Mouse (Mus musculus): Measurements from ENCODE around the gene Dock6. TPM values are rescaled to one million over a fixed set of nuclear protein-coding genes. Genes with fewer than 3 reads are reported as not detected.

The Dock6 gene
- polyA plus RNA-seq (2015; fragmentation: Nextera tagmentation; extraction: Ambion mirVana), result 13.5 and 14.1 TPM in 2 replicates

GRCm38 (mm10) chr9:21852128-21853091 lies at the start of gene Dock6:
TSS of gene Dock6 (minus strand) at chr9:21852635.
- H3K4me2 ChIP-seq (replicated peaks; ENCODE audit: low read depth), result peak within 1 kb of the TSS; percentile 74
- peak within 1 kb of the TSS; percentile 69 for H3K9ac ChIP-seq (ENCODE audit: low read length)
- under 1% methylated on average over 63 of the region's 68 CpGs for WGBS
- H3K27ac ChIP-seq (replicated peaks), result peak within 1 kb of the TSS; percentile 77
- no peaks in the 10 kb centered on the region for H3K4me1 ChIP-seq (replicated peaks; ENCODE audit: control insufficient read depth, insufficient read depth)
- DNase-seq (ENCODE audit: low spot score) (peak; percentile 93), ATAC-seq (ENCODE audit: low FRiP score, low TSS enrichment) (peak; percentile 93)
- H3K27me3 ChIP-seq (ENCODE audit: control insufficient read depth, insufficient read depth, low read length), result no peaks in the 10 kb centered on the region
- no peaks in the 10 kb centered on the region for H3K9me3 ChIP-seq (ENCODE audit: control insufficient read depth, low read length)
- H3K4me3 ChIP-seq (ENCODE audit: low read depth, low read length), result peak within 1 kb of the TSS; percentile 61
- no peaks in the 10 kb centered on the region for H3K36me3 ChIP-seq (ENCODE audit: control insufficient read depth, insufficient read depth, low read length)
- no peak for TF ChIP-seq CTCF (IDR thresholded peaks at IDR 0.05; ENCODE audit: low read depth)
- no peak for TF ChIP-seq EP300 (optimal IDR thresholded peaks at IDR 0.05)

- Histone ChIP-seq H3K4me1 (replicated peaks; ENCODE audit: control insufficient read depth, insufficient read depth) (no peaks in the 10 kb centered on the region; the same call in 1 of the 2 replicates), H3K9me3 (ENCODE audit: control insufficient read depth, low read length) (no peaks in the 10 kb centered on the region), H3K27me3 (ENCODE audit: control insufficient read depth, insufficient read depth, low read length) (no peaks in the 10 kb centered on the region), H3K4me3 (ENCODE audit: low read depth, low read length) (peak overlapping the region; percentile 30), H3K4me2 (replicated peaks; ENCODE audit: low read depth) (peak overlapping the region; percentile 48), H3K9ac (ENCODE audit: low read length) (no peak overlapping the region), H3K27ac (replicated peaks) (no peak overlapping the region), H3K36me3 (ENCODE audit: control insufficient read depth, insufficient read depth, low read length) (no peaks in the 10 kb centered on the region)
- ATAC-seq (ENCODE audit: low FRiP score, low TSS enrichment) (peak; percentile 75), DNase-seq (ENCODE audit: low spot score) (peak; percentile 75)
- 12% methylated on average over 10 of the region's 10 CpGs for WGBS
- no peak for TF ChIP-seq EP300 (optimal IDR thresholded peaks at IDR 0.05)
- TF ChIP-seq CTCF (IDR thresholded peaks at IDR 0.05; ENCODE audit: low read depth), result peak; percentile 59
Measured at GRCm38 (mm10) chr9:21901223-21901820, 48.9 kb upstream of the Dock6 start.

DNA sequence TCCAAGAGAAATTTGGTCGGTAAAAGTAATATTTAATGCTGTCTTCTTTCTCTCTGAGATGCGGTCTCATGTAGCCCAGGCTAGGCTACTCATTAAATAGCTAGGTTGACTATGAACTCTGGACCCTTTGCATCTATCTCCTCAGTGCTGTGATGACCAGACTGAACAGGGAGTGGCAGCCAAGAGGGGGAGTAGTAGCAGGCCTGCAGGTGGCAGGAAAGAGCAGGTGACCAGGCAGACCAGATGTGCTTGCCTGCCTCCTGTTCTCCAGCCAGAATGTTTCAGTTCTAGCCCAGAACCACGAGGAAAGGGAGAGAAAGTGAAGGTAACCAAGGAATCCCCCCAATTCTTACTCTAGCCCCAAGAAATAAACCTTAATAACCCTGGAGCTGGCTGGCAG lies 36.8 kb upstream of the Dock6 start:
- Histone ChIP-seq H3K27ac (replicated peaks) (no peak overlapping the region), H3K36me3 (ENCODE audit: control insufficient read depth, insufficient read depth, low read length) (no peaks in the 10 kb centered on the region), H3K27me3 (ENCODE audit: control insufficient read depth, insufficient read depth, low read length) (no peaks in the 10 kb centered on the region), H3K4me2 (replicated peaks; ENCODE audit: low read depth) (no peak overlapping the region), H3K4me3 (ENCODE audit: low read depth, low read length) (no peak overlapping the region), H3K9ac (ENCODE audit: low read length) (no peak overlapping the region), H3K9me3 (ENCODE audit: control insufficient read depth, low read length) (no peaks in the 10 kb centered on the region), H3K4me1 (replicated peaks; ENCODE audit: control insufficient read depth, insufficient read depth) (no peaks in the 10 kb centered on the region)
- TF ChIP-seq EP300 (optimal IDR thresholded peaks at IDR 0.05) (no peak), CTCF (IDR thresholded peaks at IDR 0.05; ENCODE audit: low read depth) (peak; percentile 60)
- WGBS, result 58% methylated on average over 3 of the region's 3 CpGs
- DNase-seq (ENCODE audit: low spot score) (peak; percentile 45), ATAC-seq (ENCODE audit: low FRiP score, low TSS enrichment) (0 out of 2 replicates have a peak, but pooled peaks have one; percentile 40)

GRCm38 (mm10) chr9:21876601-21877000 lies 24.2 kb upstream of the Dock6 start:
- H3K36me3 ChIP-seq (ENCODE audit: control insufficient read depth, insufficient read depth, low read length), result no peaks in the 10 kb centered on the region
- TF ChIP-seq EP300 (optimal IDR thresholded peaks at IDR 0.05), result no peak
- peak; percentile 25; the same call in 1 of the 2 replicates for TF ChIP-seq CTCF (IDR thresholded peaks at IDR 0.05; ENCODE audit: low read depth)
- no peaks in the 10 kb centered on the region for H3K9me3 ChIP-seq (ENCODE audit: control insufficient read depth, low read length)
- H3K9ac ChIP-seq (ENCODE audit: low read length), result no peak overlapping the region
- H3K27ac ChIP-seq (replicated peaks), result no peak overlapping the region
- DNase-seq (ENCODE audit: low spot score), result no peak
- 59% methylated on average over 3 of the region's 3 CpGs for WGBS
- H3K27me3 ChIP-seq (ENCODE audit: control insufficient read depth, insufficient read depth, low read length), result no peaks in the 10 kb centered on the region
- H3K4me1 ChIP-seq (replicated peaks; ENCODE audit: control insufficient read depth, insufficient read depth), result no peaks in the 10 kb centered on the region
- ATAC-seq (ENCODE audit: low FRiP score, low TSS enrichment), result no peak
- no peak overlapping the region for H3K4me2 ChIP-seq (replicated peaks; ENCODE audit: low read depth)
- H3K4me3 ChIP-seq (ENCODE audit: low read depth, low read length), result no peak overlapping the region

DNA sequence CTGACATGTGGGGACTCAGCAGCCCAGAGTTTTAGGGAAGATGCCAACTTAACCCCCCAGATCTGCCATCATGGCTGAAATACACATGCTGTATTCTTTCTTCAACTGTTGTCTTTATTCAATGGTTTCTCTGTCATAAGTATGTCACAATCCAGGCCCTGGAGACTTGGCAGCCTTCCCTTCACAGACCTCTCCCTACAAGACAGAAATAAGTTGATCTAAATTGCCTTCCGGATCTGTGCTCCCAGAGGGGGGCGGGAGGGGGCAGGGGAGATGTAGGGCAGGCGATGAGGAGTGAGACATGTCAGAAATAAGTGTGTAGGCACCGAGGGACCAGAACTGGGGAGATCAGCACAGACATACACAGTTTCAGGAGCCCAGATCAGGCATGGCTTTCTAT lies 19.8 kb upstream of the Dock6 start:
- no peak for DNase-seq (ENCODE audit: low spot score)
- no peak for ATAC-seq (ENCODE audit: low FRiP score, low TSS enrichment)
- WGBS, result 49% methylated on average over 4 of the region's 4 CpGs
- H3K27ac ChIP-seq (replicated peaks), result no peak overlapping the region
- no peaks in the 10 kb centered on the region for H3K9me3 ChIP-seq (ENCODE audit: control insufficient read depth, low read length)
- no peak overlapping the region for H3K4me2 ChIP-seq (replicated peaks; ENCODE audit: low read depth)
- TF ChIP-seq EP300 (optimal IDR thresholded peaks at IDR 0.05), result no peak
- no peak for TF ChIP-seq CTCF (IDR thresholded peaks at IDR 0.05; ENCODE audit: low read depth)
- H3K36me3 ChIP-seq (ENCODE audit: control insufficient read depth, insufficient read depth, low read length), result no peaks in the 10 kb centered on the region
- no peaks in the 10 kb centered on the region for H3K4me1 ChIP-seq (replicated peaks; ENCODE audit: control insufficient read depth, insufficient read depth)
- no peak overlapping the region for H3K9ac ChIP-seq (ENCODE audit: low read length)
- H3K4me3 ChIP-seq (ENCODE audit: low read depth, low read length), result no peak overlapping the region
- no peaks in the 10 kb centered on the region for H3K27me3 ChIP-seq (ENCODE audit: control insufficient read depth, insufficient read depth, low read length)

Measured in stomach, postnatal 0 days (tissue).